Mouse (Mus musculus): ENCODE results near the gene Adam12. TPM values are rescaled to one million over a fixed set of nuclear protein-coding genes. Genes with fewer than 3 reads are reported as not detected.

Gene Adam12
- polyA plus RNA-seq, 1 experiment from 2014 or later: 2.8 TPM

GRCm38 (mm10) chr7:134031787-134032186 lies 200.2 kb downstream of the Adam12 start:
- no peaks in the 10 kb centered on the region for H3K27me3 ChIP-seq (ENCODE audit: insufficient read depth, low read length)
- no peak overlapping the region for H3K4me3 ChIP-seq (replicated peaks; ENCODE audit: low read depth, low read length)
- H3K4me2 ChIP-seq (ENCODE audit: low read length): no peak overlapping the region
- 94% methylated on average over 6 of the region's 6 CpGs for WGBS
- H3K36me3 ChIP-seq (ENCODE audit: insufficient read depth, low read length): no peaks in the 10 kb centered on the region
- H3K27ac ChIP-seq: no peak overlapping the region
- ATAC-seq (replicated peaks; ENCODE audit: low FRiP score, low read depth): no peak
- no peak for TF ChIP-seq CTCF (IDR thresholded peaks at IDR 0.05; ENCODE audit: low read depth)
- H3K9ac ChIP-seq (ENCODE audit: low read depth, low read length): no peak overlapping the region
- H3K9me3 ChIP-seq (replicated peaks; ENCODE audit: low read length): no peaks in the 10 kb centered on the region
- 0 out of 2 replicates have a peak, but pooled peaks cover under 1% of the 10 kb centered on the region for H3K4me1 ChIP-seq (replicated peaks; ENCODE audit: insufficient read depth, low read length)
- no peak for DNase-seq (ENCODE audit: low spot score)

- Histone ChIP-seq H3K27me3 (ENCODE audit: insufficient read depth, low read length) (no peaks in the 10 kb centered on the region), H3K9me3 (replicated peaks; ENCODE audit: low read length) (no peaks in the 10 kb centered on the region), H3K27ac (no peak overlapping the region), H3K4me1 (replicated peaks; ENCODE audit: insufficient read depth, low read length) (0 out of 2 replicates have a peak, but pooled peaks cover 5% of the 10 kb centered on the region), H3K9ac (ENCODE audit: low read depth, low read length) (no peak overlapping the region), H3K4me2 (ENCODE audit: low read length) (no peak overlapping the region), H3K36me3 (ENCODE audit: insufficient read depth, low read length) (no peaks in the 10 kb centered on the region), H3K4me3 (replicated peaks; ENCODE audit: low read depth, low read length) (no peak overlapping the region)
- WGBS: 71% methylated on average over 2 of the region's 2 CpGs
- no peak for TF ChIP-seq CTCF (IDR thresholded peaks at IDR 0.05; ENCODE audit: low read depth)
- ATAC-seq (replicated peaks; ENCODE audit: low FRiP score, low read depth) (no peak), DNase-seq (ENCODE audit: low spot score) (no peak)
Observed at GRCm38 (mm10) chr7:134031256-134031655, 200.7 kb downstream of the Adam12 start.

DNA sequence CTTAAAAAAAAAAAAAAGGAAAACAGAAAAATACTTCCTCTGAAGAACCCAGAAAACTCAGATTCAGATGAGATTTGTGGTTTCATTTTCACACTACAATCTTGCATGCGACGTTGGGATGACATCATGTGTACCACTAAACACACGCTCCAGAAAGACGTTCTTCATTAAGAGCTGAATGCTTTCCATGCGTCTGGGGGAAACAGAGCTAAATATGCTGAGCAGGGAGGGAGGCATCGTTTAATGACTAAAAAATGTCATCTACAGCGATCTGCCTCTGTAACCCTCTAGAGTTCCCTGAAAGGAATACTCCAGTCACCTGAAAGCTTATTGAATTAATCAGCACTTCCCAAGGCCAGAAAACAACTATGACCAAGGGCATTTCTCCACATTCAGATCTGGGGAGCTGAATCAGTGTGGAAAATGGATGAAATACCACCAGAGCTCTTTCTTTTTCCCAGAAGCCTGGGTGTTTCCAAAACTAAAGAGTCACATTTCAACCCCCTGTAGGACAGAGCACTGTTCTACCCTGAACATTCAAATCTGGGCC lies 203.6 kb downstream of the Adam12 start:
- 0 out of 2 replicates have a peak, but pooled peaks cover 8% of the 10 kb centered on the region for H3K4me1 ChIP-seq (replicated peaks; ENCODE audit: insufficient read depth, low read length)
- ATAC-seq (replicated peaks; ENCODE audit: low FRiP score, low read depth): no peak
- H3K36me3 ChIP-seq (ENCODE audit: insufficient read depth, low read length): no peaks in the 10 kb centered on the region
- WGBS: 70% methylated on average over 7 of the region's 7 CpGs
- no peak overlapping the region for H3K4me3 ChIP-seq (replicated peaks; ENCODE audit: low read depth, low read length)
- H3K9ac ChIP-seq (ENCODE audit: low read depth, low read length): no peak overlapping the region
- no peak for DNase-seq (ENCODE audit: low spot score)
- no peak for TF ChIP-seq CTCF (IDR thresholded peaks at IDR 0.05; ENCODE audit: low read depth)
- H3K4me2 ChIP-seq (ENCODE audit: low read length): no peak overlapping the region
- H3K9me3 ChIP-seq (replicated peaks; ENCODE audit: low read length): no peaks in the 10 kb centered on the region
- H3K27ac ChIP-seq: no peak overlapping the region
- no peaks in the 10 kb centered on the region for H3K27me3 ChIP-seq (ENCODE audit: insufficient read depth, low read length)

DNA sequence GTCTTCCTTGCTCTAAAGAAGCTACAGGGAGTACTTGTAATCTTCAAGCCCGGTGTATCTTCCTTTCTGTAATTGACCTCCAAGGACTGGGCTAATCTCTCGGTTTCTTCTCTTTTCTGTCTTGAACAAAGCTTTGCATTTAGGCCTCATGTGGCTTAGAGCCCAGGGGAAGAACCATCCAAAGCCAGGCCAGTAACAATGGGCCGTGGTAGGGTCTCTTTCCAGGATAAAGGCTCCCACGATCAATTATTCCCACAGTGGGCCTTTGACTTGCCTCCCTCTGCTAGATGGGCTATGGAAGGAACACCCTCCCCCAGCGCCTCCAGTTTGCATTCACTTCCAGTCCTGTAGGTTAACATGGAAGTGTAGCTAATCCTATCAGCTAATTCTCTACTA lies 204.9 kb downstream of the Adam12 start:
- ATAC-seq (replicated peaks; ENCODE audit: low FRiP score, low read depth): no peak
- no peaks in the 10 kb centered on the region for H3K27me3 ChIP-seq (ENCODE audit: insufficient read depth, low read length)
- peak overlapping the region; percentile 56; the same call in 1 of the 2 replicates for H3K27ac ChIP-seq
- H3K4me1 ChIP-seq (replicated peaks; ENCODE audit: insufficient read depth, low read length): 0 out of 2 replicates have a peak, but pooled peaks cover 8% of the 10 kb centered on the region
- no peaks in the 10 kb centered on the region for H3K9me3 ChIP-seq (replicated peaks; ENCODE audit: low read length)
- H3K4me3 ChIP-seq (replicated peaks; ENCODE audit: low read depth, low read length): no peak overlapping the region
- no peak for DNase-seq (ENCODE audit: low spot score)
- no peak for TF ChIP-seq CTCF (IDR thresholded peaks at IDR 0.05; ENCODE audit: low read depth)
- H3K4me2 ChIP-seq (ENCODE audit: low read length): no peak overlapping the region
- no peaks in the 10 kb centered on the region for H3K36me3 ChIP-seq (ENCODE audit: insufficient read depth, low read length)
- WGBS: 69% methylated on average over 5 of the region's 5 CpGs
- H3K9ac ChIP-seq (ENCODE audit: low read depth, low read length): no peak overlapping the region

GRCm38 (mm10) chr7:134026200-134027019 lies 205.5 kb downstream of the Adam12 start:
- Histone ChIP-seq H3K27me3 (ENCODE audit: insufficient read depth, low read length) (no peaks in the 10 kb centered on the region), H3K27ac (peak overlapping the region; percentile 56)
- 39% methylated on average over 16 of the region's 16 CpGs for WGBS

DNA sequence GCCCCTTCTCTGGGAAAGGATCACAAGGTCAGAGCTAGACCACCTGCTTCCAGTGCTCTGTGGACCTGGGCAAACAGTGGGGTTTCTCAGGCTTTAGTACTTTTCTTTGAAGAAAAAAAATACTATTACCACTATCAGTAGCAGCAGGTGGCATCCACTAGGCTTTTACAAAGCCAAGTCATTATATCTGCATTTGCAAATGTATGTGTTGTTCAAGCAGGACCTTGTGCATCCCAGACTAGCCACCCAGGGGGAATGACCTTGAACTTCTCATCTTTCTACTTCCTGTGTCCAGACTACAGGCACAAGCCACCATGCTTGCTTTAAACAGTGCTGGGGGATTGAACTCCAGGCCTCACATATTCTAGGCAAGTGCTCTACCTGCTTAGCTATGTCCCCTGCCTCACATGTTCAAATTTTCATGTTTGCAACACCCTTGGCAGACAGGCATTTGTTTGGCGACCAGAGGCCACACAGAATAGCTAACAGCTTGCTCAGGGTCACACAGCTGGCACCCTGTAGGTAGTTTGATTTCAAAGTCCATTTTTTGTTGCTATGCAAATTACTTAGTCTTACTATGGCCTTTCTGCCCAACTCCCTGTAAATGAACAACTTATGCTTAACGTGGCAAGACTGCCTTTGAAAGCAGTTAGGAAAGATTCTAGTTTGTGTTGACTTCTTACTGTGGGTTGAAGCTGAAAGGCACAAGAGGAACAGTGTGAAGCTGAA lies 209.6 kb downstream of the Adam12 start:
- no peak for TF ChIP-seq CTCF (IDR thresholded peaks at IDR 0.05; ENCODE audit: low read depth)
- 58% methylated on average over 2 of the region's 2 CpGs for WGBS
- Histone ChIP-seq H3K27me3 (ENCODE audit: insufficient read depth, low read length) (no peaks in the 10 kb centered on the region), H3K4me2 (ENCODE audit: low read length) (no peak overlapping the region), H3K9me3 (replicated peaks; ENCODE audit: low read length) (no peaks in the 10 kb centered on the region), H3K36me3 (ENCODE audit: insufficient read depth, low read length) (no peaks in the 10 kb centered on the region), H3K4me1 (replicated peaks; ENCODE audit: insufficient read depth, low read length) (0 out of 2 replicates have a peak, but pooled peaks cover 8% of the 10 kb centered on the region), H3K9ac (ENCODE audit: low read depth, low read length) (no peak overlapping the region), H3K27ac (peak overlapping the region; percentile 0; the same call in 1 of the 2 replicates), H3K4me3 (replicated peaks; ENCODE audit: low read depth, low read length) (no peak overlapping the region)
- DNase-seq (ENCODE audit: low spot score): peak; percentile 44
- ATAC-seq (replicated peaks; ENCODE audit: low FRiP score, low read depth): peak; percentile 66; the same call in 1 of the 2 replicates

More at GRCm38 (mm10) chr7:134026200-134027019, 205.5 kb downstream of the Adam12 start:
- Histone ChIP-seq H3K9ac (ENCODE audit: low read depth, low read length) (no peak overlapping the region), H3K9me3 (replicated peaks; ENCODE audit: low read length) (no peaks in the 10 kb centered on the region), H3K4me1 (replicated peaks; ENCODE audit: insufficient read depth, low read length) (0 out of 2 replicates have a peak, but pooled peaks cover 8% of the 10 kb centered on the region), H3K4me3 (replicated peaks; ENCODE audit: low read depth, low read length) (no peak overlapping the region), H3K4me2 (ENCODE audit: low read length) (no peak overlapping the region), H3K36me3 (ENCODE audit: insufficient read depth, low read length) (no peaks in the 10 kb centered on the region)
- peak; percentile 84 for DNase-seq (ENCODE audit: low spot score)
- TF ChIP-seq CTCF (IDR thresholded peaks at IDR 0.05; ENCODE audit: low read depth): no peak
- ATAC-seq (replicated peaks; ENCODE audit: low FRiP score, low read depth): no peak

Data from kidney, postnatal 0 days (tissue).